Comparison of ENCODE assay signal across 10 mouse cellular contexts in genomic region chr8:79534271-79534889, GRCm38 (mm10).
DNase-seq lines count a peak whose midpoint lies in the region; ATAC-seq lines count a peak whose summit lies in the region.
"Had no signal": no experiment of that assay in that cellular context is flagged by ENCODE, and none has a peak within 500 bp of the region (broad histone marks: within the 10 kb centered on the region; RNA-seq: fewer than 3 reads in every experiment).

No protein-coding gene starts in this region.

- ATAC-seq in intestine, embryonic 14.5 days (replicated peaks; ENCODE audit: low FRiP score, low TSS enrichment, low read depth) = no peak
- no peak for ATAC-seq in intestine, embryonic 15.5 days
- ATAC-seq in frontal cortex, adult (ENCODE audit: low TSS enrichment) = peak; percentile 69; the same call in 1 of the 2 replicates
- ATAC-seq in limb, embryonic 15.5 days (ENCODE audit: insufficient number of reproducible peaks, low FRiP score, low TSS enrichment, low read depth) = peak; percentile 55; the same call in 1 of the 2 replicates
- no peak for ATAC-seq in megakaryocyte, adult 5-6 weeks (ENCODE audit: poor library complexity, severe bottlenecking)

- H3K4me2 ChIP-seq in intestine, embryonic 14.5 days (ENCODE audit: low read length) = 0 out of 2 replicates have a peak overlapping the region, but pooled peaks have one; percentile 8
- H3K4me2 ChIP-seq in intestine, embryonic 15.5 days (replicated peaks) = no peak overlapping the region
- peak overlapping the region; percentile 4; the same call in 1 of the 2 replicates for H3K4me2 ChIP-seq in limb, embryonic 15.5 days
- H3K4me2 ChIP-seq: neural tube, embryonic 12.5 days; stomach, embryonic 15.5 days had no signal

- H3K27ac ChIP-seq in intestine, embryonic 14.5 days (ENCODE audit: low read depth) = 0 out of 2 replicates have a peak overlapping the region, but pooled peaks have one; percentile 22
- no peak overlapping the region for H3K27ac ChIP-seq in intestine, embryonic 15.5 days
- H3K27ac ChIP-seq in limb, embryonic 15.5 days = peak overlapping the region; percentile 65
- H3K27ac ChIP-seq: neural tube, embryonic 12.5 days; stomach, embryonic 15.5 days had no signal

- 35% methylated on average over 12 of the region's 12 CpGs for WGBS in intestine, embryonic 14.5 days
- WGBS in intestine, embryonic 15.5 days = 43% methylated on average over 12 of the region's 12 CpGs
- 25% methylated on average over 12 of the region's 12 CpGs for WGBS in limb, embryonic 15.5 days

- H3K4me1 ChIP-seq in intestine, embryonic 14.5 days (replicated peaks; ENCODE audit: control insufficient read depth, insufficient read depth, low read length) = no peaks in the 10 kb centered on the region
- H3K4me1 ChIP-seq in intestine, embryonic 15.5 days (replicated peaks) = no peaks in the 10 kb centered on the region
- 0 out of 2 replicates have a peak, but pooled peaks cover 3% of the 10 kb centered on the region for H3K4me1 ChIP-seq in limb, embryonic 15.5 days
- H3K4me1 ChIP-seq: neural tube, embryonic 12.5 days had no signal

- no peaks in the 10 kb centered on the region for H3K9me3 ChIP-seq in intestine, embryonic 14.5 days (ENCODE audit: control insufficient read depth, low read length)
- no peaks in the 10 kb centered on the region; the same call in 1 of the 2 replicates for H3K9me3 ChIP-seq in intestine, embryonic 15.5 days
- H3K9me3 ChIP-seq in limb, embryonic 15.5 days = no peaks in the 10 kb centered on the region
- H3K9me3 ChIP-seq: stomach, embryonic 15.5 days had no signal

- no peak overlapping the region for H3K9ac ChIP-seq in intestine, embryonic 14.5 days (ENCODE audit: low read length)
- H3K9ac ChIP-seq in intestine, embryonic 15.5 days = no peak overlapping the region
- H3K9ac ChIP-seq in limb, embryonic 15.5 days = no peak overlapping the region
- H3K9ac ChIP-seq: neural tube, embryonic 12.5 days; stomach, embryonic 15.5 days had no signal

- H3K27me3 ChIP-seq in intestine, embryonic 14.5 days (replicated peaks; ENCODE audit: control insufficient read depth, insufficient read depth, low read length) = no peaks in the 10 kb centered on the region
- no peaks in the 10 kb centered on the region for H3K27me3 ChIP-seq in intestine, embryonic 15.5 days (replicated peaks)
- H3K27me3 ChIP-seq in limb, embryonic 15.5 days = no peaks in the 10 kb centered on the region
- H3K27me3 ChIP-seq: neural tube, embryonic 12.5 days; stomach, embryonic 15.5 days had no signal

- no peak overlapping the region for H3K4me3 ChIP-seq in intestine, embryonic 14.5 days (ENCODE audit: low read depth, low read length)
- H3K4me3 ChIP-seq in intestine, embryonic 15.5 days (replicated peaks) = no peak overlapping the region
- H3K4me3 ChIP-seq in limb, embryonic 15.5 days = no peak overlapping the region
- H3K4me3 ChIP-seq: neural tube, embryonic 12.5 days; stomach, embryonic 15.5 days had no signal

- H3K36me3 ChIP-seq in intestine, embryonic 14.5 days (ENCODE audit: control insufficient read depth, insufficient read depth, low read length) = no peaks in the 10 kb centered on the region
- no peaks in the 10 kb centered on the region for H3K36me3 ChIP-seq in intestine, embryonic 15.5 days
- H3K36me3 ChIP-seq in limb, embryonic 15.5 days = no peaks in the 10 kb centered on the region
- H3K36me3 ChIP-seq: neural tube, embryonic 12.5 days; stomach, embryonic 15.5 days had no signal

- no peak for DNase-seq in intestine, embryonic 14.5 days (ENCODE audit: low spot score)
- DNase-seq in Muller cell, postnatal 12 days (ENCODE audit: inconsistent ontology term) = peak; percentile 83
- DNase-seq in lung, adult 18-20 months = no peak
- DNase-seq: gastrocnemius, postnatal 14 days had no signal

Comparison
In these comparisons a context has a peak if more than half of its experiments do, and no peak if none do; other contexts are left out.
1. ATAC-seq: peak in frontal cortex, adult (single experiment) and limb, embryonic 15.5 days (single experiment); none in intestine, embryonic 14.5 days (single experiment), intestine, embryonic 15.5 days (single experiment) and megakaryocyte, adult 5-6 weeks (single experiment).